Mouse (Mus musculus) cerebellum, postnatal 10 days (tissue): Measurements from ENCODE around the gene Frat1.

Source experiments
- DNase-seq, 2 experiments: peaks; one replicate each; pipeline ENCODE4 v3.0.0; 2021; ENCODE audit warnings: mixed read lengths in 2 of 2

Gene Frat1

DNA sequence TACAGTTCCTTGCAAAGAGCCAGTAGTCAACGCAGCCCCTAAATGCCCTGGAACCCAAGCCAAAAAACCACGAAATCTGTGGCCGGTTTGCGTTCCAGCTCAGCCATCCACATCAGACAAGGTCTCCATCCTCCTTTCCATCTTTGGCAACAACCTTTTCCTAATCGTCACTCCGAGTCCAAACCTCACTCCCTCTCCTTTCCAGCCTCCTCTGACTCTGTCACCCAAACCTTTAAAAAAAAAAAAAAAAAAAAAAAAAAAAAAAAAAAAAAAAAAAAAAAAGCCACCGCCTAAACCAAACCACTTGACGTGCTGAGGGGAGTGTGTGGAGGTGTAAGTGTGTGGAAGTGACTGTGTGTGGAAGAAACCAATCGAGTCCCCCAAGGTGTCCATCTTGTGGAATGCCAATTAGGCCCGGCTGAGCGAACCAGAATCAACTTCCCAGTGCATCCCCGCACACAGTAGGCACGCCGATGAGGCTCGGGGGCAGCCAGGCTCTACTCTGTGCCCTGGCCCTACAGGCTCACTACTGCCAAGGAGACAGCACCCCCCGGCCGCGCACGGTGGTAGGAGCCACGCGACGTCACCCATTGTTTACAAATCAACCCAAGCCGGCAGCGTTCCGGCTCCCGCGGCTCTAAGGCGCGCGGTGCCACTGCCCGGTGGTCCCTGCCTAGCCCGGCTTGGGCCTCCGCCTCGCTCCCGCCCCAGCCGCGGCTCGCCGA, at the start of gene Frat1:
TSS of gene Frat1 (plus strand) at position 590 of the 725 bp plus-strand sequence.
- DNase-seq, result peak; percentile 94 to 96

DNA sequence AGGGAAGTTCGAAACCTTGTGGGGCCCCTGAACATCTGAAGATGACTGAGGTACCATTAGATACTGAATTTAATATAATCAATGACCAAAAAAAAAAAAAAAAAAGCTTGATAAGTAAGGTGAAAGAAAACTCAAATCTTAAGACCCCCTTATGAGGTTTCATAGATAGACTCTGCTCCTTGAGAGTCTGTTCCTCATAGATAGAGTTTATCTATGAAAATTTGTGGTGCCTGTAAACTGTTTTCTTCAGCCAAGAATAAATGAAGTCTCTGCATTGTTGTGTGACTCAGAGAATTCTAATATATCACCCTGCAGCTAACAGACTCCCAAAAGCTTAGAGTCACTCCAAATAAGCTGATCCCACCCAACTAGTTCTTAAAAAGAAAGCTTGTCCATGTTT, 42.9 kb upstream of the Frat1 start:
- no peak for DNase-seq

DNA sequence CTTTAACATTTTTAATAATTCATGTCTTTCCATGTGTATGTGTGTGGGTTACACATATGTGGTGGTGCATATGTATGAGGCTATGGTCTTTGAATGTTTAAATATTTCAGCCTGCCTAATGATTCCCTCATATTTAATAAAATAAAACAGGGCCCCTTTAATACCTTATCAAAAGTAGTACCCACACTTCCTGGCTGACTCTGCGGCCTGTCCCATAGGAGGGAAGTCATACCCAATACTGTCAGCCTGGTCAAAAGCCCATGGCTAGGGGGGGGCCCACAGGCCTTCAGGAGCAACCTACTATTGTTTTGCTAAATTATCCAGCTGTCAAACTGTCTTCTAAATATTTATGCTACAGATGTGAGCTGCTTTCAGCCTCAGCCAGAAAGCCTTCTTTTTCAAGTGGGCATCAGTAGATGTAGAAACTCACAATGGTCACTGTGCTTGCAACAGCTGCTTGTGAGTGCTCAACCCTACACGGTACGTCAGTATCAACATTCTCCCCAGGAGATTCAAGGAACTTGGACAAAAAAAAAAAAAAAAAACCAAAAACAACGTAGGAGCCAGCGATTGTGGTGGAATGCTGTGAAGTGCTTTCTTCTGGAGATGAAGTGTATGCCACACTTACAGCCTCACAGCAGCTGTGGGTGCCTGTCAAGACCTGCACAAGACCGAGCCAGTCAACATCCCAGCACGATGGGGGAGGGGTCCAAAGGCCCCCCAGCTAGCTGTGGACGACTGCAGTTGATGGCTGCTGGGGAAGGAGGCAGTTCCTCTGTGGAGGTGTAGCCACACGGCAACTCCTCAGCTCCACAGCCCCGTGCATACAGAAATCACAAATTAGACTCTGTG, 40.4 kb upstream of the Frat1 start:
- DNase-seq, result no peak

DNA sequence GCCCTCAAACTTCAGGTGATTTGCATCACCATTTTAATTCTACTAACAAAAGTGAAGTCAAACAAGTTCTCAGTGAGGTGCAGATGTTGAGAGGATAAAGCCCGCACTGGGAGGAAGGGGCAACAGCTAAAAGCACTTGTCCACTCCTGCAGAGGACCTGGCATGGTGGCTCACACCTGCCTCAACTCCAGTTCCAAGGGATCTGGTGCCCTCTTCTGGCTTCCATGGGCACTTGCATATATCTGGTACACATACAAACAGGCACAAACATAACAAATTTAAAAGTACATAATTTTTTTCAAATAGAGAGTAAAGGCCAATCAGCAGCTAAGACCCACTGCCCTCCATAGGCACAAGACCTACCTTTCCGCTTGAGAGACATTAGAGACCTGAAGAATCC, 38.4 kb upstream of the Frat1 start:
- DNase-seq, result peak in 1 of 2 experiments; percentile 19

DNA sequence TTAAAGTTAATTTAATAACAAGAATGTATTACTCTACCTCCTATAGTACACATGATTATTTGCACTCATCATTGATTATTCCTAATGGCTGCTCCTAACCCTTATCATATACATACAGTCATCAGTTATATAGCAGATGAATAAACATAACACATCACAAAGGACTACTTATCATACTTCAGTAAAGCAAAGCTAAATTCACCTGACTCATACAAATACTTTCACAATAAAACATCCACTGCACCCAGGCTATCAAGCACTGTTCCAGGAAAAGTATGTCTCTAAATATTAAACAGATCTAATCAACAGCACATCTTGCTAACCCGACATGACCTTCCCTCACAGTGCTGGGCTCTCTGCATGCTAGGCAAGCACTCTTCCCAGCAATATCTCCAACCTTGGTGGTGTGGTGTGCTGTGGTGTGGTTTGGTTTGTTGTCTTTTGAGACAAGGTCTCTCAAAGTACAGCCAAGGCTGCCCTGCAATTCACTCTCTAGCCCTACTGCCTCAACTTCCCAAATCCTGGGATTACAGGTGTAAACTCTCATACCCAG, 36.8 kb upstream of the Frat1 start:
- DNase-seq, result no peak

DNA sequence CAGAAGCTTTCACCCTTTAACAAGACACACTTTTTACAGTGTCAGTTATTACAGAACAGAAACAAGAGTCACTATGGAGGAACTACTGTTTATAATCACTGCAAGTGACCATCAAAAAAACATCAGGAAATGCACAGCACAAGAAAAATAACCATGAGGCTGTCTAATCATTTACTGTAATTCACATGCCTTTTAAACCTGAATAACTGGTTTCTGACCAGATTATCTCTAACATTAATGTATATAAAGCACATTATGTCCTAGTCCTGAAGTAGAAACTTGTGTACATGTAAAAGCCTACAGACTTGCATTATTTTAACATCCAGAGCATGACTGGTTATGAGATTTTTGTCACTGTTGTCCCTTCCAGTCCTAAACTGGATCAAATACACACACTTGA, 35.8 kb upstream of the Frat1 start:
- DNase-seq, result no peak

DNA sequence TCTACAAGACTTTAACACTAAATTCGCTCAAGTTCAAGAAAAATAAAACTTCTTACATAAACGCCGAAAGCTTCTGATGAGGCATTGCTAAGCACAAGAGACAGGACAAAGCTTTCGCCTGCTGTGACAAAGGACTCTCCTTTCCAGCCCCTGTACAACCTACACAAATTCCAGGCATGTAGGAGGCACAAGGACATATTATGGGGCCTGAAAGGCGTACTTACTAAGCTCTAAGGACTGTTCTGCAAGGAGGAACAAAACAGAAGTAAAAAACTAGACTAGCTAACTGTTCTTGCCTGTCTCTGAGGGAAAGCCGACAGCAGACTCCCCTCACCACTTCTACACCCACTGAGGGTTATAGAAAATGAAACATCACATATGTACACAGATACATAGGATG, 34.9 kb upstream of the Frat1 start:
- no peak for DNase-seq

DNA sequence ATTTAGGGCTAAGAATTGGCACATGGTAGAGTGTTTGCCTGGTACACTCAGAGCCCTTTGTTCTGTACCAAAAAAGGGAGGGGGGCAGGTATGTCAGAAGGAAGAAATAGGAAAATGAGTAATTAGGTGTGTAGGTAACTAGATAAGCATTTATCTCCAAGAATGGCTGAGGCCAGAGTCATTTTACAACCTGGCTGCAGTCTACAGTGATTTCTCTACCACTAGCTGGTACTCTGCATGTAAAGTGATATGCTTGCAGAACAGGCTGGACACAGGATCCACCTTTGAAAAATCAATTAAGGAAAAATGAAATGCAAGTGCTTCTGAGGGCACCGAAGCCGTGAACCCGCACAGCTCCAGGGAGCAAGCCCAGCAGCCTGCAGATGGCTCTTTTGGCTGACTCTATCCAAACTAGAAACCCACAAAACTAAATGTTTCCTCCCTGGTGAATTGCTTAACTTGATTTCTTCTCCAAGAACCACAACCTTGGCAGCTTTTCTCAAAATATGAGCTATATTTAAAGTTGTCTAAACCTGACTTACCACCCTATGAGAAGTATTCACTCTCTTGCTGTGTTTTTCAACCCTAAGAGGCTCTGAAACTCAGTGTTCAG, 33.5 kb upstream of the Frat1 start:
- no peak for DNase-seq

DNA sequence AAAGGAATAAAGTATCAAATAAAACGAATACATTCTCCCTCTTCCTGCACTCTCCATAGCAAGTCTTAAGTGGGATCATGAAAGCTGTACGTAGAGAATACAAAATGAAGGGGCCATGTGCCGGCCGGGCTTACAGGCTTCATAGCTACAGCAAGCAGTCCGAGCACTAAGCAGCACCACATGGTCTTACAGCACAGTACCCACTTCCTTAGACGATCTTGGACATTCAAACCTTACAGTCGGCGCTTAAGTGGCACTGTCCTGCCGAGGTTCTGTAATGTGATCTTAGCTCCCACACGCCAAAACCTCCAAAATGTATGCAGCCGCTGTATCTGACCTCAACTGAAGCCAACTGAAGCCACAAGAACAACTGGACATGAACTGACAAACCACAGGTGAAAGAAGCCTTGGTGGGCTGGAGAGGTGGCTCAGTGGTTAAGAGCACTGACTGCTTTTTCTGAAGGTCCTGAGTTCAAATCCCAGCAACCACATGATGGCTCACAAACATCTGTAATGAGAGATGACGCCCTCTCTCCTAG, 32.9 kb upstream of the Frat1 start:
- DNase-seq, result no peak

DNA sequence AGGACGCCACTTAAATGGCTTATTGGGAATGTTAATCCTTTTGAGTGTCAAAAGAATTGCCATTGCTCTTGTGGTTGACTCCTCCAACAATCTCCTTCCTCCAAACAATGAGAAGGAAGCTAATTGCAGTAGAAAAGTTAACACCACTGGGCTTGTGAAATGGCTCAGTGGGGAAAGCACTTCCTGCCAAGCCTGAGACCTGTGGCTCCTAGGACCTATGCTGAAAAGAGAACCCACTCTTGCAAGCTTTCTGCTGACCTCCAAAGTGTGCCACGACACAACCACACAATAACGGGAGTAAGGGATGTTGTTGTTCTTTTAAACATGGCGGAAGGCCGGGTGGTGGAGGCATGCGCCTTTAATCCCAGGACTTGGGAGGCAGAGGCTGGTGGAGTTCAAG, 32.2 kb upstream of the Frat1 start:
- no peak for DNase-seq

DNA sequence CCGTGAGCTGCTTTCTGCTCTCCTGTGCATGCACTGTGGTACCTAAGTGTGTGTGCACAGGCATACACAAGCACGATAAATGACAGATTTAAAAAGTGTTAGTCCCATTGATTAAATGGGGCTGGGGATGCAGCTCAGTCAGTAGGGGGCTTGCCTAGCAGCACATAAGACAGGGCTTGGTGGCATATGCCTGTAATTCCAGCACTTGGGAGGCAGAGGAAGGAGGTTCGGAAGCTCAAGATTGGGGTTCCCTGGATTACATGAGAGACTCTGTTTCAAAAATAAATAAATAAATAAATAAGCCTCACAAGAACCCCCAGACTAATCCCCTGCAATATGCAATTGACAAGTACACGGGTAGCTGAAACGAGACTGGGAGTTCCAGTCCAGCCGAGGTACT, 29.3 kb upstream of the Frat1 start:
- no peak for DNase-seq

DNA sequence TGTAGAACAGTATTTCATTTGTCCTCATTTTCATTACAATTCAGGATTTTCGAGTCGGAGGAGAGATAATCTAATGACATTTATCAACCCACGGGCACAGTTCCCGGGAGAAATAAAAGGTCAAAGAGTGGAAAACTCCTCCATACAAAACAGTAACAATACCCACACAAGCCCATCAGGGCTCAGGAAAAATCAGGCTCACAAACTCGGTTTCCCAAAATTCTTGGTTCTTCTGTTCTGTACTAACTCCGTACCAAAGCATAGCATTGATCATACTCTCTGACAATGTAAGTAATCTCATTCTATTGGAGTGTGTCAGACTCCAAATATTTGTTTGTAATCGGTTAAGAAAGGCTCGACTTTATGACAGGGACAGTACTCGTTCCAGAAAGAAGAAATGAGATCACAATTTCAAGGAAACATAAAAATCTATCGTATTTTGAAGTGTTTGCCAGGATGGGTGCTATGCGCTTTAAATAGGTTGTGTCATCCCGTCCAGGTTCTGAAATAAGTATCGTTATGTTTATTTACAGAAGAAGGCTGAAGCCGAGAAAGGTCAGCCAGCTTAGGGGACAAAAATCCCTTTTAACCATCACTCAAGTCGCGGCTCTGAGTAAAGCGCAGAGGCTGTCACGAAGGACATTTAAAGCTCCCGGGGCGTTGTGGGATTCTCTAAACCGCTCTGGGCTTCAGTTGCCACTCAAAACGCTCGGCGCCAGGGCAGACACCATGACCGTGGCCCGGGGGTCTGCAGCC, 28.6 kb upstream of the Frat1 start:
- DNase-seq, result peak in 1 of 2 experiments; percentile 8

DNA sequence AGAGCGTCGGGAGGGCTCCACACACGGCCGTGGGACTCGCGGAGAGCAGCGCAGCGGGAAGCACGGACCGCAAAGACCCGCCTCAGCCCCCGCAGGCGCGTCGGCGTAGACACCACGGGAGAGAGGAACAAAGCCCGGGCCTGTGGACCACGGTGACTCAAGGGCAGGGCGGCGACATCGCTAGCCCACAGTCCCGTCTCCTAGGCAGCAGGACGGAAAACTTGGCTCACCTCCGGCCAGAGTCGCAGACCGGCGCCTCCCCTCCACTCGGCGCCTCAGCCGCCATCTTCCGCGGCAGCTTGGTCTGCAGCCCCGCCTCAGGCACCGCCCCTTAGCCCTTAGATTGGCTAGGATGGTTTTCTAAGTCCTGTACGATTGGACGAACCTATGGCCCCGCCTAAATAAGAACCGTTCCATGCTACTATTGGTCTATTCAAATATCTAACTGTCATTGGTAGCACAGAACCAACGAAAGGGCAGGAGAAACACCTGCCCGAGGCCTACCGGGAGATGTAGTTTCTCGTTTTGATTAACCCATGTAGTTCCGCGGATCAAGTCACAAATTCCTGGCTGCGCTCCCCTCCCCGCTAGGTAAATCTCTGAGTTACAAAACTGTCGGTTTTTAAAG, 27.9 kb upstream of the Frat1 start, which contains the start of gene Arhgap19:
TSS of gene Arhgap19 (minus strand) at position 306 of the 628 bp plus-strand sequence.
- DNase-seq, result peak; percentile 93 to 95

DNA sequence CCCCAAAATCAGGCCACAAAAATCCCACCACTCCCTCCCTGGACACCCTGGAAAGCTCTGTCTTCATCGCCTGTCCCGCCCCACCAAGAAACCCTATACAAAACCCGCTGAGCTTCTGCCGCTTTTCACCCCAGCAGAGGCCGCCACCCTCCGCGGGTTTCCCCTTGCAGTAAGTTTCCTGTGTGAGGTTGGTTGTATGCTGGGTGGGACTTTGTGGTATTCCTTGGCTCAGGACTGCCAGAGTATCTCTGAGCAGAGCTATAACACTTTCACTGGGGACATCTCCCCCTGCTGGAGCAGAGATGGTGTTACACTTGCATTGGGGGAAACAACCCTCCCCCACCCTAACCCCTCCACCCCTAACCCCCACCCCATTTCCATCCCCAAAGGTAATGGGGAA, 26.4 kb upstream of the Frat1 start:
- peak; percentile 25 to 28 for DNase-seq

DNA sequence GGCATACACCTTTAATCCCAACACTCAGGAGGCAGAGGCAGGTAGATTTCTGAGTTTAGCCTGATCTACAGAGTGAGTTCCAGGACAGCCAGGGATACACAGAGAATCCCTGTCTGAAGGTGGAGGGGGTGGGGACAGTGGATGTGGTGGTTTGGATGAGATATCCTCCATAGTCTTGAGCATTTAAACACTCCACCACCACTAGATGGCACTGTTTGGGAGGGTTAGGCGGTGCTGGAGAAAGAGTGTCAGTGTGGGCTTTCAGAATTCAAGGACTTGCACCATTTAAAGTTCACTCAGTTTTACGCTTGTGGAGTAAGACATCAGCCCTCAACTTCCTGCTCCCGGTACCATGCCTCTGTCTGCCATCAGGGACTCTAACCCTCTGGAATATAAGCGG, 23.9 kb upstream of the Frat1 start:
- DNase-seq, result no peak

DNA sequence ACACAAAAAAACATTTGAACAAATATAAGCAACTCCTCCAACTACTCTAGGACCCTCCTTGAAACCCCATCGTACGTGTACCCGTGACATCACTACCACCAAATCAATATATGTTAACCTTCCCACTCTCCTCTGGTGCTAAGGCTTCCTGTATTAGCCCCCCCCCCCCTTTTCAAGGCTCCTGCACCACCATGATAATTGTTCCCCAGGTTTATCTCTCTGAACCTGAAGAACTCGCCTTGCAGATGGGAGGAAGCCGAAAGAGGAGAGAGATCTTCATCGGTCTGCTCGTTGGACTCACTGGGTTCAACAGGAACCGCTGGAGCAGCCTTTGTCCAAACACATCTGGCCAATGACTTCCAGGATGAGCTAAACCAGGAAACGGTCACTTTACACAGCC, 22.3 kb upstream of the Frat1 start:
- DNase-seq, result no peak

DNA sequence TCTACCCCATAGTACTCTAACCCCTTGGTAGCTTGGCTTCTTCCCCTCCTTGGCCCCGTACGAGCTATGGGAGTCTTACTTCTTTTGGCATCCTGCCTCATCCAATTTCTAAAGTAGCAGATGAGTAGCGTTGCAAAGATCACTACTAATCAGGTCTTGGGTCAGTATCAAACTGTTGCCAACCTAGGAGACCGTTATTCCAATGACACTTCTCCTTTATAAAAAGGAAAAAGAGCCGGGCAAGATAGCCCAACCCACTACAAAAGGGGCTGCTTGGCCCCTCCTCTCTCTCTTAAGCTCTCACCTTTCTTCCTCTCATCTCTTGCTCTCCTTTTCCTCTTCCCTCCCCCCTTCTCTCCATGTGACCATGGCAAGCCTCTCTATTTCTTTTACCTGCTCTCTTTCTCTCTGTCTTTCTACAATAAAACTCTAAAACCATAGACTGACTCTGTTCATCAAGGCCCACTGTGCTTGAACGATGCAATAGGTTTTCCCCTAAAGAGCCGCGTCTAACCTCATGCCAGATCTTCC, 21.6 kb upstream of the Frat1 start:
- no peak for DNase-seq

DNA sequence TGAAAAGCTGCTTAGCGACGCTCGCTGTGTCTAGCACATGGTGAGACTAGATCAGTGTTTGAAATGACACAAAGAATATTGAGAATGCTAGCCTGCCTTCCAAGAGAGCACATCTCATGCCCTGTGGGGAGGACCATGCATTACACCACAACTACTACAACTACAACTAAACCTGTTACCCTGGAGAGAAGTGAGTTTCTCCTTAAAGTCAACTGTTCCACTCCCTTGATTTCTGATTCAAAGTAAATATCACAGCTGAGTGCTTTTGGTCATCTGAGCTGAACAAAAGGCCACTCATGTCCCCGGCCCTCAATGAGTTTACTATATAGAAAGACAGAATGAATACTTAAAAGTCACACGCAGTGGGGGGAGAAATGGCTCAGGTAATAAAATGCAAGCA, 19.7 kb upstream of the Frat1 start:
- DNase-seq, result no peak

DNA sequence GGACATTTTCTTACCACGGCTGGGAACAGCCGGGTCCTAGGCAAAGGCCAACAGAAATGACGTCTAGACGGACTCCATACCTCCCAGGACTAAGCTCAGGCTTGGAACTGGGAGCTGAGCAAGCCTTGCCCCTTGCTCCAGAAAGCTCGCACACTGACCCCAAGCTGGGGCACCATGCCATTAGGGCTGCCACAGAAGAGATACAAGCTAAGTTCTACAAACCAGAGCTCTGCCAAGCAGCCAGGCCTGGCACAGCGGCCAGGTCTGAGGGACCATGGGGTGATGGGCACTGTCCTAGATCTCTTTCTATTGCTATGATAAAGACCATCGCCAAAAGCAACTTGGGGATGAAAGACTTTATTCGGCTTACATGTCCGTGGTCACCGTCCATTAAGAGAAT, 17.2 kb upstream of the Frat1 start:
- peak in 1 of 2 experiments; percentile 28 for DNase-seq

DNA sequence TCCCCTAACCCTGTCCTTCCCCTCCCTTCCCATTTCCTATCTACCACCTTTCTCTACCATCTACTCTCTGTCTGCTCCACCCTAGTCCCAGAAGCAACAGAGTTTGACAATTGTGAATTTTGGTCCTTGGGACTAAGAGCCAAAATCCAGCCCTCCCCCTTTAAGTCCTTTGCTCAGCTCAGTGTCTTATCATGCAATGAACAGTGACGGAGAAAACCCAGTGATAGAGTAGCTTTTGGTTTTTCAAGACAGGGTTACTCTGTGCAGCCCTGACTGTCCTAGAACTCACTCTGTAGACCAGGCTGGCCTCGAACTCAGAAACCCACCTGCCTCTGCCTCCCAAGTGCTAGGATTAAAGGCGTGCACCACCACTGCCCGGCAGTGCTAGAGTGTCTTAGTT, 16.4 kb upstream of the Frat1 start:
- no peak for DNase-seq

DNA sequence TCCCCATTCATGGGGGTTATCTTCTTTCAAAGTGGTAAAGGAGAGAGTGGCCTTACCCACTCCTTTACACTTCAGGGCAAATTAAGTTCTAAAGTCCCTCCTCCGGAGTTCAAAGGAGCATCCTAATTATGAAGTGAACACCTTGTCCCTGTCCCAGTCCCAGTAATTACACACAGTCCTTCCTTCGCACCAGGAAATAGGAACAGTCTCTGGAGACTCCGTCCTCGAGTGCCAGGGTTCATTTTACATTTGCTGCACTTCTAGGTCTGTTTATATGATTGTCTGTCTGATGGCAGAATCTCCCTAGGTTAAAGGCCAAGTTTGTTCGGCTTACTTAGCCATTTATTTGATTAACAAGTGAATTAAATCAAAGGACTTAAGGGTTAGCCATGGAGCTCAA, 13.4 kb upstream of the Frat1 start:
- no peak for DNase-seq

DNA sequence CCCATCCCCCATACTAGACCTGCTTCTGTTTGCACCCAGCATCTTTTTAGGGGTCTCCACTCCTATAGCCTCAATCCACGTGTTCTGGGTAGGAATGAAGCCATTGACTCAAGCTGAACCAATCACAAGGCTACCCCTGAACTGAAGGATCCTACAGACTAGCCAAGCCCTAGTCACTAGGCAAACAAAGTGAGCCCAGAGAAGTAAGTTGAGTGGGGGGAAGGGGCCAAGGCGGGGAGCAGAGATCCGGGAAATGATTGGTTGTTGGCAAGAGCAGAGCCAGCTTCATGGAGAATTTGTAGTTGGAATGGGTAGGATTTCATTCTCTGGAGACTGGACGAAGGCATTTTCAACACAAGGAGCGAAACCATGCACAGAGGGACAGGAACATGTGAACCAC, 12.9 kb upstream of the Frat1 start:
- DNase-seq, result no peak
